Mouse (Mus musculus) MEL (cell line): ENCODE measurements at regions not wholly inside any gene's neighbourhood (a gene's known extent, or its start where the extent isn't known, plus 50 kb on each side); places are given as distances from the start of the nearest gene placed in this dataset.

Experiments used
- DNase-seq: peaks from one replicate; pipeline ENCODE4 v3.0.0; 2011; ENCODE audit warnings: low read depth, low spot score
- H3K27ac ChIP-seq: 2 replicates; pipeline ENCODE4 v1.5.1; 2012; ENCODE audit warnings: low read depth, mild to moderate bottlenecking, control low read depth, low read length, moderate library complexity; ENCODE audit not compliant: control insufficient read depth
- H3K27me3 ChIP-seq, 2 experiments: fragments of 150-350 bp in 1 of 2; sonication (generic) in 1 of 2; 2 replicates each; pipeline ENCODE4 v1.6.1; 2012; ENCODE audit warnings: low read length in 2 of 2, mild to moderate bottlenecking in 2 of 2, improper control_type of control experiment in 1 of 2, moderate library complexity in 1 of 2; ENCODE audit not compliant: insufficient read depth in 2 of 2, control insufficient read depth in 1 of 2
- H3K36me3 ChIP-seq, 2 experiments: 2 replicates each; pipeline ENCODE4 v1.6.1; 2012 to 2014; ENCODE audit warnings: low read length in 2 of 2, improper control_type of control experiment in 1 of 2, inconsistent platforms in 1 of 2, mild to moderate bottlenecking in 1 of 2; ENCODE audit not compliant: insufficient read depth in 2 of 2, control insufficient read depth in 1 of 2
- H3K4me1 ChIP-seq, 2 experiments: fragments of 150-350 bp in 1 of 2; sonication (generic) in 1 of 2; 2 replicates each; pipeline ENCODE4 v1.6.1; 2012; ENCODE audit warnings: low read length in 2 of 2, improper control_type of control experiment in 1 of 2, mild to moderate bottlenecking in 1 of 2; ENCODE audit not compliant: insufficient read depth in 2 of 2, control insufficient read depth in 1 of 2
- H3K4me3 ChIP-seq, 2 experiments: fragments of 150-350 bp in 1 of 2; sonication (generic) in 1 of 2; 2 replicates each; pipeline ENCODE4 v1.5.1; 2012; ENCODE audit warnings: low read depth in 2 of 2, low read length in 2 of 2, mild to moderate bottlenecking in 2 of 2, moderate library complexity in 2 of 2, control low read depth in 1 of 2, improper control_type of control experiment in 1 of 2; ENCODE audit not compliant: control insufficient read depth in 1 of 2, insufficient read depth in 1 of 2
- H3K79me2 ChIP-seq: 2 replicates; pipeline ENCODE4 v1.6.1; 2012; ENCODE audit warnings: mild to moderate bottlenecking, low read length, moderate library complexity; ENCODE audit not compliant: control insufficient read depth, poor library complexity, insufficient read depth
- H3K9ac ChIP-seq: 2 replicates; pipeline ENCODE4 v1.6.1; 2012; ENCODE audit warnings: low read depth, mild to moderate bottlenecking, control low read depth, low read length, moderate library complexity; ENCODE audit not compliant: control insufficient read depth, poor library complexity, severe bottlenecking
- H3K9me3 ChIP-seq: fragments of 150-350 bp; sonication (generic); replicated peaks from 2 replicates; pipeline ENCODE4 v1.6.1; 2012; ENCODE audit warnings: mild to moderate bottlenecking, low read length, improper control_type of control experiment, moderate library complexity; ENCODE audit not compliant: insufficient read depth
- CHD1 ChIP-seq: IDR thresholded peaks from 2 replicates; pipeline ENCODE4 v1.6.1; 2012; ENCODE audit warnings: low read depth, mild to moderate bottlenecking, inconsistent platforms, low read length, improper control_type of control experiment
- CTCF ChIP-seq, 3 experiments: IDR thresholded peaks in 2 of 3; conservative IDR thresholded peaks in 1 of 3; 2 replicates each; pipeline ENCODE4 v1.5.1; 2011 to 2012; ENCODE audit warnings: low read length in 3 of 3, low read depth in 2 of 3, mild to moderate bottlenecking in 2 of 3, improper control_type of control experiment in 1 of 3, inconsistent platforms in 1 of 3, mixed read lengths in 1 of 3, moderate library complexity in 1 of 3; ENCODE audit not compliant: control insufficient read depth in 1 of 3, insufficient read depth in 1 of 3, poor library complexity in 1 of 3, severe bottlenecking in 1 of 3
- E2F4 ChIP-seq: IDR thresholded peaks from 2 replicates; pipeline ENCODE4 v1.6.1; 2011; ENCODE audit warnings: low read depth, low read length, improper control_type of control experiment, borderline replicate concordance
- ELF1 ChIP-seq: IDR thresholded peaks from 2 replicates; pipeline ENCODE4 v1.6.1; 2014; ENCODE audit warnings: low read depth, mild to moderate bottlenecking, inconsistent platforms, low read length, improper control_type of control experiment, moderate library complexity
- GABPA ChIP-seq: IDR thresholded peaks from 2 replicates; pipeline ENCODE4 v1.6.1; 2012; ENCODE audit warnings: low read depth, mild to moderate bottlenecking, inconsistent platforms, low read length, improper control_type of control experiment, moderate library complexity
- GATA1 ChIP-seq: IDR thresholded peaks from 2 replicates; pipeline ENCODE4 v1.6.1; 2011; ENCODE audit warnings: low read depth, low read length, improper control_type of control experiment
- HCFC1 ChIP-seq: IDR thresholded peaks from 2 replicates; pipeline ENCODE4 v1.6.1; 2012; ENCODE audit warnings: low read depth, mild to moderate bottlenecking, inconsistent platforms, low read length, improper control_type of control experiment, moderate library complexity
- JUND ChIP-seq: IDR thresholded peaks from 2 replicates; pipeline ENCODE4 v1.6.1; 2011; ENCODE audit warnings: low read depth, mild to moderate bottlenecking, improper control_type of control experiment, low read length
- KAT2A ChIP-seq: conservative IDR thresholded peaks from 2 replicates; pipeline ENCODE4 v1.6.1; 2012; ENCODE audit warnings: low read depth, low read length, improper control_type of control experiment, inconsistent platforms
- MAX ChIP-seq: IDR thresholded peaks from 2 replicates; pipeline ENCODE4 v1.6.1; 2011; ENCODE audit warnings: low read length, improper control_type of control experiment
- MEF2A ChIP-seq: IDR thresholded peaks from 2 replicates; pipeline ENCODE4 v1.6.1; 2014; ENCODE audit warnings: low read depth, mild to moderate bottlenecking, inconsistent platforms, low read length, improper control_type of control experiment; ENCODE audit not compliant: poor library complexity, insufficient replicate concordance, severe bottlenecking; ENCODE audit errors: extremely low read depth
- MXI1 ChIP-seq: IDR thresholded peaks from 2 replicates; pipeline ENCODE4 v1.6.1; 2011; ENCODE audit warnings: mild to moderate bottlenecking, low read depth, low read length, improper control_type of control experiment
- MYB ChIP-seq: IDR thresholded peaks from 2 replicates; pipeline ENCODE4 v1.6.1; 2011; ENCODE audit warnings: mild to moderate bottlenecking, low read depth, low read length, improper control_type of control experiment
- MYC ChIP-seq: IDR thresholded peaks from 2 replicates; pipeline ENCODE4 v1.6.1; 2011; ENCODE audit warnings: low read depth, mild to moderate bottlenecking, low read length, improper control_type of control experiment, moderate library complexity
- NELFE ChIP-seq: IDR thresholded peaks from 2 replicates; pipeline ENCODE4 v1.6.1; 2011; ENCODE audit warnings: low read depth, low read length, improper control_type of control experiment
- NRF1 ChIP-seq: IDR thresholded peaks from 2 replicates; pipeline ENCODE4 v1.6.1; 2014; ENCODE audit warnings: low read depth, mild to moderate bottlenecking, inconsistent platforms, low read length, improper control_type of control experiment, moderate library complexity; ENCODE audit not compliant: poor library complexity, insufficient read depth, severe bottlenecking
- POLR2A ChIP-seq, 2 experiments: IDR thresholded peaks; 2 replicates each; pipeline ENCODE4 v1.6.1; 2011 to 2012; ENCODE audit warnings: low read length in 2 of 2, mild to moderate bottlenecking in 2 of 2, control low read depth in 1 of 2, improper control_type of control experiment in 1 of 2, low read depth in 1 of 2, moderate library complexity in 1 of 2; ENCODE audit not compliant: control insufficient read depth in 1 of 2, insufficient read depth in 1 of 2, poor library complexity in 1 of 2
- POLR2AphosphoS5 ChIP-seq: IDR thresholded peaks from 2 replicates; pipeline ENCODE4 v1.6.1; 2012; ENCODE audit warnings: low read depth, borderline replicate concordance, mild to moderate bottlenecking, inconsistent platforms, low read length, moderate library complexity, mixed read lengths
- RCOR1 ChIP-seq: IDR thresholded peaks from 2 replicates; pipeline ENCODE4 v1.6.1; 2012; ENCODE audit warnings: low read depth, mild to moderate bottlenecking, inconsistent platforms, low read length, improper control_type of control experiment
- SIN3A ChIP-seq: IDR thresholded peaks from 2 replicates; pipeline ENCODE4 v1.6.1; 2012; ENCODE audit warnings: low read length, improper control_type of control experiment, inconsistent platforms
- TAL1 ChIP-seq: IDR thresholded peaks from 2 replicates; pipeline ENCODE4 v1.6.1; 2012; ENCODE audit warnings: mild to moderate bottlenecking, inconsistent platforms, low read length, moderate library complexity, mixed read lengths
- UBTF ChIP-seq: IDR thresholded peaks from 2 replicates; pipeline ENCODE4 v1.6.1; 2012; ENCODE audit warnings: low read depth, mild to moderate bottlenecking, inconsistent platforms, low read length, improper control_type of control experiment, moderate library complexity, borderline replicate concordance; ENCODE audit not compliant: insufficient read depth
- USF1 ChIP-seq: IDR thresholded peaks from 2 replicates; pipeline ENCODE4 v1.6.1; 2014; ENCODE audit warnings: low read depth, mild to moderate bottlenecking, inconsistent platforms, low read length, improper control_type of control experiment, moderate library complexity
- USF2 ChIP-seq, 2 experiments: IDR thresholded peaks; 2 replicates each; pipeline ENCODE4 v1.6.1; 2011 to 2012; ENCODE audit warnings: improper control_type of control experiment in 2 of 2, low read length in 2 of 2, borderline replicate concordance in 1 of 2, inconsistent platforms in 1 of 2, low read depth in 1 of 2, mild to moderate bottlenecking in 1 of 2; ENCODE audit not compliant: insufficient read depth in 1 of 2
- ZC3H11A ChIP-seq: IDR thresholded peaks from 2 replicates; pipeline ENCODE4 v1.6.1; 2012; ENCODE audit warnings: low read depth, mild to moderate bottlenecking, inconsistent platforms, low read length, improper control_type of control experiment

- no peak overlapping the region for H3K4me3 ChIP-seq
- H3K4me1 ChIP-seq: no peaks in the 10 kb centered on the region
- H3K36me3 ChIP-seq: no peaks in the 10 kb centered on the region
- no peak overlapping the region for H3K9ac ChIP-seq
- no peaks in the 10 kb centered on the region for H3K79me2 ChIP-seq
- no peaks in the 10 kb centered on the region for H3K9me3 ChIP-seq
- DNase-seq: no peak
- no peaks in the 10 kb centered on the region for H3K27me3 ChIP-seq
- H3K27ac ChIP-seq: no peak overlapping the region
- no peak for TF ChIP-seq MYC
- TF ChIP-seq MYB: no peak
- TF ChIP-seq SIN3A: no peak
- no peak for TF ChIP-seq JUND
- no peak for TF ChIP-seq TAL1
- no peak for TF ChIP-seq POLR2AphosphoS5
- no peak for TF ChIP-seq ELF1
- TF ChIP-seq MAX: no peak
- no peak for TF ChIP-seq KAT2A
- TF ChIP-seq GABPA: no peak
- TF ChIP-seq USF2 (IDR thresholded peaks at IDR 0.05; ENCODE audit: borderline replicate concordance in 1 of 2, insufficient read depth in 1 of 2, low read depth in 1 of 2, low read length in 2 of 2): no peak
- no peak for TF ChIP-seq RCOR1
- no peak for TF ChIP-seq MXI1
- TF ChIP-seq CHD1: no peak
- no peak for TF ChIP-seq UBTF
- no peak for TF ChIP-seq NRF1
- TF ChIP-seq USF1: no peak
- TF ChIP-seq, all 39 proteins: peak for 0
Measured at GRCm38 (mm10) chr4:12773201-12773600, 601.4 kb upstream of the Fam92a start.

GRCm38 (mm10) chr4:12770131-12770780, 598.4 kb upstream of the Fam92a start:
- Histone ChIP-seq H3K79me2 (no peaks in the 10 kb centered on the region), H3K4me3 (no peak overlapping the region), H3K4me1 (no peaks in the 10 kb centered on the region), H3K36me3 (no peaks in the 10 kb centered on the region), H3K27me3 (no peaks in the 10 kb centered on the region), H3K27ac (no peak overlapping the region), H3K9me3 (no peaks in the 10 kb centered on the region), H3K9ac (no peak overlapping the region)
- DNase-seq: no peak
- TF ChIP-seq RCOR1 (no peak), ELF1 (no peak), USF2 (IDR thresholded peaks at IDR 0.05; ENCODE audit: borderline replicate concordance in 1 of 2, insufficient read depth in 1 of 2, low read depth in 1 of 2, low read length in 2 of 2) (no peak), MYC (no peak), KAT2A (no peak), MEF2A (no peak), GATA1 (no peak), NELFE (no peak), ZC3H11A (no peak), MYB (no peak), MXI1 (no peak), CTCF (IDR thresholded peaks at IDR 0.05 in 2 of 3, conservative IDR thresholded peaks at IDR 0.05 in 1 of 3; ENCODE audit: control insufficient read depth in 1 of 3, insufficient read depth in 1 of 3, low read depth in 2 of 3, low read length in 3 of 3, poor library complexity in 1 of 3, severe bottlenecking in 1 of 3) (no peak), E2F4 (no peak), HCFC1 (no peak), SIN3A (no peak), POLR2A (IDR thresholded peaks at IDR 0.05; ENCODE audit: control insufficient read depth in 1 of 2, insufficient read depth in 1 of 2, low read depth in 1 of 2, low read length in 2 of 2, poor library complexity in 1 of 2) (no peak)
